Mouse (Mus musculus): ENCODE results near the gene Gm20388.

GRCm38 (mm10) chr8:122735110-122735509, 2824.5 kb downstream of the Gm20388 start:
- TF ChIP-seq CTCF (IDR thresholded peaks at IDR 0.05; ENCODE audit: extremely low read depth, insufficient read depth, low read length) (no peak), POLR2A (IDR thresholded peaks at IDR 0.05; ENCODE audit: extremely low read depth, insufficient read depth, low read length) (no peak)

Data from cortical plate, adult 2 months (tissue).